Mouse (Mus musculus): ENCODE measurements around the gene Eif3b. TPM values are rescaled to one million over a fixed set of nuclear protein-coding genes. Genes with fewer than 3 reads are reported as not detected.
A peak's percentile ranks its signal among the peaks of the same experiment; 100 is the strongest.

Gene Eif3b
- total RNA-seq, 2 experiments from 2014 or later = 79.7 to 80.3 TPM

DNA sequence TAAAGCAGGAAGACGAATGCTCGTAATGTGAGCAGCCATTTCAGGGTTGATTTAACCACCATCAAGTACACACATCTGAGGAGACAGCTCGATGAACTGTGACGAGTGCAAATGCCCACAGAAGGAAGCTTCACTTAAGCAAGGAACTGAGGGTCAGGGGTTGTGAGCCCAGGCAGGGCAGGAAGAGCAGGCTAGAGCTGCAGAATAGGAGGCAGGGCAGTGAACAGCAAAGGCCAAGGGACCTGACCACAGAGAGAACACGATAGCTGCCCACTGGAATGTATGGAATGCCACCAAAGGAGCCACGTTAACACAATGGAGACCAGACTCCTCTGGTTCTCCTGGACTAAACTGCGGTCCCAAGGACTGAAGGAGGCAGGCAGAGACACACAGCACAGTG lies 35.6 kb upstream of the Eif3b start:
- TF ChIP-seq CTCF (IDR thresholded peaks at IDR 0.05) = no peak
- peak overlapping the region; percentile 28; the same call in 1 of the 2 replicates for H3K27ac ChIP-seq
- intact Hi-C loops (cut with DNase I) = no loop called here
- no peak for DNase-seq
- H3K4me3 ChIP-seq = no peak overlapping the region

DNA sequence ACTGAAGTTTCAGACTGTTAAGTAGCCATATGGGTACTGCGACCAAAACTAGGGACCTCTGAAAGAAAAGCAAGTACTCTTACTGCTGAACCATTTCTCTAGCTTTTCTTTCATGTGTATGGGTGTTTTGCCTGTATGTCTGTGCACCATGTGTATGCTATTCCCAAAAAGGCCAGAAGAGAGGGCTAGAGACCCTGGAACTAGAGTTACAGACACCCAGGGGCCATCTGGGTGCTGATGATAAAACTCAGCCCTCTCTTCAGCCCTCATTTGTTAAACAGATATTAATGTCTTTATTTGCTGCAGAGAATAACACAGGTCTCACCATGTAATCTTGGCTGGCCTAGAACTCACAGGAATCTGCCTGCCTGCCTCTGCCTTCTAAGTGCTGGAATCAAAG lies 34.7 kb upstream of the Eif3b start:
- intact Hi-C loops (cut with DNase I) = no loop called here
- no peak overlapping the region for H3K27ac ChIP-seq

DNA sequence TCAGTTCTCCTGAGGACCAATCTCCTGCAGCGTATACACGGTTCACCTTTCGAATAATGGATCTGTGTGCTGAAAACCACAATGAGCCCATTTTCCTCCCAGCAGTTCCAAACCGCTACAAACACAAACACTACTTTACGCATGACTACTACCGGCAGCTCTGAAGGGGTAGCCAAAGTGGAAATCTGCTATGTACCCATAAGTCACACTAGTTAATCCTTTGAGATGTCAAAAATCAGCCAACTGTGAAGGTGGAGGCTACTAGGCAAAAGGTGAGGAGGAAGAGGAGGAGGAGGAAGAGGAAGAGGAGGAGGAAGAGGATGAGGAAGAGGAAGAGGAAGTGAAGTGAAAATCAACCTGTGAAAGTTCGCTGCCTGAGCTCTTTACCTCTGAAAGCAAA lies 31.9 kb upstream of the Eif3b start:
- no peak for TF ChIP-seq CTCF (IDR thresholded peaks at IDR 0.05)
- Histone ChIP-seq H3K27ac (no peak overlapping the region), H3K4me3 (peak overlapping the region; percentile 94)
- intact Hi-C loops (cut with DNase I) = loop anchor here (5.0 kb wide), 1 partner anchor 55 kb away; the partner anchor contains the start of gene Mrm2
- no peak for DNase-seq

More for the DNA sequence above, 34.7 kb upstream of the Eif3b start:
- no peak for DNase-seq
- H3K4me3 ChIP-seq = no peak overlapping the region
- TF ChIP-seq CTCF (IDR thresholded peaks at IDR 0.05) = no peak

DNA sequence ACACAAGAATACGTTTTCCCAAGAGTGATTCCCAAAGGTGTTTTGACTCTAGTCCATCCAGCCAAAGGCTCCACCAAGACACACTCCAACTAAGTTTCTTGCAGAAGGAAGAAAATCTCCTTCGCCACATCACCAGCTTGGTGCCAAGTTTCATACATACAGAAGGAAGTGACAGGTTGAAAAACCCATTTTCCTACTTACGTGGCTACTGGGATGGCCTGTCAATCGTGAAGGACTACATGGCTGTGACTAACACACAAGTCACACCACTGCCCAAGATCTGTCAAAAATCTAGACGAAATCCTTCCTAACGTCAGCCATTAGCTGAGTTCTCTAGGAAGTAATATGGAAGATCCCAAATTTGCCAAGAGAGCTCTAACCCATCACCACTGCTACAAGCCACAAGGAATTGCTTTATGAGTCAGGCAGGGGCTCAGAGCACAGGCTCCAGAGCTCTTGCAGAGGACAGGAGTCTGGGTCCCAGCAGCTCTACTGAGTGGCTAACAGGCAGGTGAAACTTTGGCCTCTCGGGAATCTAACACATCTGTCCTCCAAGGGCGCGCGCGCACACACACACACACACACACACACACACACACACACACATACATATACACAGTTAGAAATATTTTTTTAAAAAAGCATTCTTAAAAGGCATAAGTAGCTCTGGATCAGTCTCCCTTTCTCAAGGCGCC lies 31.2 kb upstream of the Eif3b start:
- peak overlapping the region; percentile 94 for H3K4me3 ChIP-seq
- no peak for DNase-seq
- intact Hi-C loops (cut with DNase I) = loop anchor here (2.0 to 5.0 kb wide), 2 partner anchors 31 to 56 kb away; partner anchors contain the start of genes Eif3b and Mrm2
- no peak for TF ChIP-seq CTCF (IDR thresholded peaks at IDR 0.05)
- peak overlapping the region; percentile 87 for H3K27ac ChIP-seq

DNA sequence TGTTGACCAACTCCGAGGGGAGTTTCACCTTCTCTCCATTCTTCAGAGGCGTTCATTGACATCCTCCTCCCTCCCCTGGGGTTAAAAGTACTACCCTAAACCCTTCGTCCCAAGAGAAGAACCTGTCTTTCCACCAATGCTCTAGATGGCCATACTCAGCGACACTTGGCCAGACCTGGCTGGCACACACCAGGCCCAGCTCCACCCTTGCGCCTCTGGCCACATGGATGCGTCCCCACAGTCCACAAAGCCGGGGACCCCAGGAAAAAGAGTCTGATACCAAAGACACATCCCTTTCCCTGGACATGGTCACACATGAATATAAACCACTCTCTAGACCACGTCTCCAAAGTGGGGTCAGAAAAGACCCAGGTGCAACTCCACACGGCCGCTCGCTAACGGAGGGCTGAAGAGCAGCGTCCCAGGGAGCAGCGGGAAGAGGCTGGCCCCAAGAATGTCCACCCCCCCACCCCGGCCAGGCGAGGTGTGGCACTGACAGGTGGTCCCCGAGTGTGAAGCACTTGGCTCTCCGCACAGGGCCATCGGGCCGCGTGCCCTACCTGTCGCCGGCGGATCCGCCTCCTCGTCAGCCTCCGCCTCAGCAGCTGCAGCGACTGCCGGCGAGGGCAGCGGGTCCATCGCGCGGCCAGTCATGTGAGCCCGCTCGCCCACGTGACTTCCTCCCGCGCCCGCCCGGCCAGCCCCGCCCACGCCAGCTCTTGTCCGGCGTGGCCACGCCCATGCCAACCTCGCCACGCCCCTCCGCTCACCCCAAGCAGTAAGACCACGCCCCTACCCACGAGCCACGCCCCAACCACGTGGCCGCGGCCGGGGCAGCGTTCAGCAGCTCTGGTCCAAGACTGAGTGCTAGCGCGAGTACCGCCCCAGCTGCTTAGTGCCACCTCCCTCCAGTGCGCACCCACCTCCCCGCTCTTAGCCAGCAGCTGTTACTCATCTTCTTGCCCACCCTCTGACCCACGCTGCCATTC lies 30.2 kb upstream of the Eif3b start, which contains the start of gene Snx8:
Snx8 (minus strand) TSS at position 675 of the 989 bp plus-strand sequence.
- DNase-seq = peak; percentile 99
- intact Hi-C loops (cut with DNase I) = loop anchor here (2.0 to 5.0 kb wide), 2 partner anchors 30 to 57 kb away; partner anchors contain the start of genes Eif3b and Mrm2
- peak within 1 kb of the TSS; percentile 87 for H3K27ac ChIP-seq
- H3K4me3 ChIP-seq = peak within 1 kb of the TSS; percentile 94
- no peak for TF ChIP-seq CTCF (IDR thresholded peaks at IDR 0.05)

DNA sequence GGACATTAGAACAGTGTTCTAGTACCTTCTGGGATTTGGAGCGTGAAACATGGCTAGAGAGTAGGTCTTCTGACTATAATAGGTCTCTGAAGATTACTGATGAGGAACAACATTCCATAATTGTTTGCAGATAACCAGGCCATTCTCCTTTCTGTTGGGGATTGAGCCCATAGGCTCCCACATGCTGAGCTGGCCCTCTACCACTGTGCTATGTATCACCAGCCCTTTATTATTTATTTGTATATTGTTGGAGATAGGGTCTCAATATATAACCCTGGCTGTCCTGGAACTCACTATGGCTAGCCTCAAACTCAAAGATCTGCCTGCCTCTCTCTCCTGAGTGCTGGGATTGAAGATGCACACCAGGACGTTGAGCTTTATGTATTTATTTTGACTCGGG lies 29.5 kb upstream of the Eif3b start:
- Histone ChIP-seq H3K4me3 (peak overlapping the region; percentile 94), H3K27ac (peak overlapping the region; percentile 66)
- TF ChIP-seq CTCF (IDR thresholded peaks at IDR 0.05) = no peak
- intact Hi-C loops (cut with DNase I) = loop anchor here (2.0 to 5.0 kb wide), 2 partner anchors 29 to 57 kb away; partner anchors contain the start of genes Eif3b and Mrm2
- no peak for DNase-seq

DNA sequence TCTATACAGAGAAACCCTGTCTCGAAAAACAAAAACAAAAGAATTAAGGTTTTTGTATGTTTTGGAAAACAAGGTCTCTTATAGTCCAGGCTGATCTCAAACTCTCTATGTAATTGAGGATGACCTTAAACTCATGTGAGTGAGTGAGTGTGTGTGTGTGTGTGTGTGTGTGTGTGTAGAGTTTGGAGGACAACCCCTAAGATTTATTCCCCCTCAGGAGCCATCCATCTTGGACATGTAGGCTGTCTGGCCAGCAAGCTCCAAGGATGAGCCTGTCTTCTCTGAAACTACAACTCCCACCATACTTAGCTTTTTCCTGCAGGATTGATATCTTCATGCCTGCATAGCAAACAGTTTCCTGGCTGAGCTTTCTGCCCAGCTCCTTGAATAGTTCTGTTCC lies 27.7 kb upstream of the Eif3b start:
- DNase-seq = no peak
- H3K27ac ChIP-seq = no peak overlapping the region
- intact Hi-C loops (cut with DNase I) = no loop called here
- no peak overlapping the region for H3K4me3 ChIP-seq
- TF ChIP-seq CTCF (IDR thresholded peaks at IDR 0.05) = no peak

DNA sequence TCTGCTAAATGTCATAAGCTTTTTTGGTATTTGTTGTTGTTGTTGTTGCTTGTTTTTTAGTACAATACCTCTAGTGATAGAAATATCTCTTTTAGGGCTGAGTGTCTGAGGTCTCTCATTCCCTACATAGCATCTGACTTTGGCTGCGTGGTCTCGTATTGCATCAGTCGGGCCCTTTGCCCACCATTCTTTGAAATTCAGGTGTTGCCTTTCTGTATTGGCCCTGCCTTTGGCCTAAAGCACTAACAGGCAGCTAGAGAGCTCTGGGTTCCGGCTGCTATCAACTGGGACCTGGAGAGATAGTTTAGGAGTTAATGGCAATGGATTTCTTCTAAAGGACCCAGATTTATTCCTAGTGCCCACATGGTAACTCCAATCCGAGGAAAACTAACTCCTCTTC lies 27.1 kb upstream of the Eif3b start:
- intact Hi-C loops (cut with DNase I) = no loop called here
- DNase-seq = no peak
- TF ChIP-seq CTCF (IDR thresholded peaks at IDR 0.05) = no peak
- H3K27ac ChIP-seq = peak overlapping the region; percentile 31; the same call in 1 of the 2 replicates
- H3K4me3 ChIP-seq = no peak overlapping the region

DNA sequence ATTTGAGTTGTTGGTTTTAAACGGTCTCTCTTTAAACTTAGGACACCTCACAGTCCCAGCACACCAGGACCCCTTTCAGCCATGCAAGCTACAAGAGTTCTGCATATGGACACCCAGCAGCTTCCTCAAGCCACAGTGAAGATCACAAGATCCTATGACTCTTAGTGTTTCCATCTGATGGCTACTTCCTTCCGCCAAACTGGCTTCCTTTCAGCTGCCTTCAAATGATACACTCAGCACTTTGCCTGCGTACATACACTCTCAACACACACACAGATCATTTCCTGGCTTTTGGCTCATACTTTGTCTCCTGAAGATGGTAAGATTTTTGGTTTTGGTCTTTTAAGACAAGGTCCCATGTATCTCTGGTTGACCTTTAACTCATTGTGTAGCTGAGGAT lies 26.4 kb upstream of the Eif3b start:
- no peak for TF ChIP-seq CTCF (IDR thresholded peaks at IDR 0.05)
- intact Hi-C loops (cut with DNase I) = no loop called here
- no peak for DNase-seq
- H3K27ac ChIP-seq = no peak overlapping the region
- H3K4me3 ChIP-seq = no peak overlapping the region

DNA sequence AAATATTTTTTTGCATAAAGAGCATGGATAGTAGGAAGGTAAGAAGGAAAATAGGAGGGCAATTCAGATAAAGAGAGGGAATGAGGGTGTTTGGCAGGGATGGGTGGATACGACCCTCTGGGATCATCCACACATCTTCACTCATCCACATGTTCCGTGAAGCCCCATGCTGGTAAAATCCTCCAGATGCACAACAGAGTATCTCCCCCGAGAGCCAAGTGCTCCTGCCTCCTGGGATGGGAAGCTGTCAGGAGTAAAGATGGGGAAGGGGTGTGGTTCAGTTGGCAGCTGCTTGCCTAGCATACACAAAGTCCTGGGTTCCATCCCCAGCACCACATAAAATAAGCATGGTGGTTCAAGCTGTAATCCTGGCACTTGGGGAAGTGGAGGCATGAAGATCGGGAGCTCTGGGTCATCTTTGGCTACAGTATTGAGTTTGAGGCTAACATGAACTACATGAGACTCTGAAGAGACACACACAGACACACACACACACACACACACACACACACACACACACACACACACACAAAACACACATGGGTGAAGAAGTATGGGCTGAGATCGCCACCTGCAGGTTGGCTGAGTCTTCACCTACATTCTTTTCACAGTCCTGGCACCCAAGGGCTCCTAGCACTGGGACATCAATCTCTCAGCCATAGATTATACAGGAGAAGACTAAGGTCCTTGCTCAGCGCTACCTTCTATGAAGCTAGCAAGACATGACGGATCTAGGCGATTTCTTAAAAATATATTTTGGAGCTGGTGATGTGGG lies 22.8 kb upstream of the Eif3b start:
- peak; percentile 34 for DNase-seq
- intact Hi-C loops (cut with DNase I) = no loop called here
- TF ChIP-seq CTCF (IDR thresholded peaks at IDR 0.05) = peak; percentile 42
- H3K4me3 ChIP-seq = no peak overlapping the region
- no peak overlapping the region for H3K27ac ChIP-seq

DNA sequence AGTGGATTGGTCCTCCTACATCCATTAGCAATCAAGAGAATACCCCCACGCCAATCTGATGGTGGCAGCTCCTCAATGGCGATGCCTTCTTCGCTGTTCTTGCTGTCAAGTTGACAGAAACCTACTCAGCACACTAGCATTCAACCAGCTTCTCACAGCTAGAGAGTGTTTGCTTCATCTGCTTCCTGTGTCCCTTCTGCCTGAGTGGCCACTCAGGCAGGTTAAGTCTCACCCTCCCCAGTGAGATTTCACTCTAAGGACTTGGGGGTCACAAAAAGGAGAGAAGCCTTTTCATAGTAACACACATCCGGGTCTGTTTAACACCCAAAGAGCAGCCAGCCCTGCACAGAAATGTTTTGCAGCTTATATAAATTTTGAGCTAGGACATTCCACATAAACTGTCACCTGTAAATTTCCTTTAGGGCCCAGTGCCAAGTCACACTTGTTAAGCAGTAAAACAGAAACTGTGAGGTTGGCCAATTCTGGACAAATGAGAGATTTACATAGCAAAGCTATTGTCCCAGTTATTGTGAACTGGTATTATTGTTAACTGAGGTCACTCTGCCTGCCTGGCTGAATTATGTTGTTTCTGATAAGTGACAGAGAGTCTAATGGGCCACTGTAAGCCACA lies 16.4 kb upstream of the Eif3b start:
- DNase-seq = no peak
- intact Hi-C loops (cut with DNase I) = no loop called here
- TF ChIP-seq CTCF (IDR thresholded peaks at IDR 0.05) = no peak
- Histone ChIP-seq H3K4me3 (no peak overlapping the region), H3K27ac (no peak overlapping the region)

DNA sequence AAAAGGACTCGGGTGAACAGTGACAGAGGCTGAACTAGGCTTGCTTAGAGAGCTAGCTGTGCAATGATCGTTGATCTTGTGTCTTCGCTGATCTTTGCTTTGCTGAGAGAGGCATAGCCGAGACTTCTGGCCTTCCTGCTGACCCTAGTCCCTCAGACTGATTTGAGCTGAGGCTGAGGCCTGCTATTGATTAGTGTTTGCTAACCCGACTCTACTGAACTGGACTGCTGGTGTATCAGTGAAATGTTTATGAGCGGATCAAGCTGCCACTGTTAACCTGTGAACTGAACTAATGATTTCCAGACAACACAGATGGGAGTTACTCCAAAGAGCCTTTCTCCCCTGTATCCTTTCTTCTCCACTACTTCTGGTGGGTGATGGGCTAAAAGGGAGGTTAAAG lies 14.0 kb upstream of the Eif3b start:
- no peak for DNase-seq
- no peak for TF ChIP-seq CTCF (IDR thresholded peaks at IDR 0.05)
- no peak overlapping the region for H3K27ac ChIP-seq
- H3K4me3 ChIP-seq = no peak overlapping the region
- intact Hi-C loops (cut with DNase I) = no loop called here

Data from gastrocnemius, adult 2 months (tissue).